Mouse (Mus musculus) MEL (cell line): ENCODE data around the gene Ntn1.

Experiments used
- HCFC1 ChIP-seq: IDR thresholded peaks from 2 replicates; pipeline ENCODE4 v1.6.1; 2012; ENCODE audit warnings: low read depth, mild to moderate bottlenecking, inconsistent platforms, low read length, improper control_type of control experiment, moderate library complexity
- RCOR1 ChIP-seq: IDR thresholded peaks from 2 replicates; pipeline ENCODE4 v1.6.1; 2012; ENCODE audit warnings: low read depth, mild to moderate bottlenecking, inconsistent platforms, low read length, improper control_type of control experiment

DNA sequence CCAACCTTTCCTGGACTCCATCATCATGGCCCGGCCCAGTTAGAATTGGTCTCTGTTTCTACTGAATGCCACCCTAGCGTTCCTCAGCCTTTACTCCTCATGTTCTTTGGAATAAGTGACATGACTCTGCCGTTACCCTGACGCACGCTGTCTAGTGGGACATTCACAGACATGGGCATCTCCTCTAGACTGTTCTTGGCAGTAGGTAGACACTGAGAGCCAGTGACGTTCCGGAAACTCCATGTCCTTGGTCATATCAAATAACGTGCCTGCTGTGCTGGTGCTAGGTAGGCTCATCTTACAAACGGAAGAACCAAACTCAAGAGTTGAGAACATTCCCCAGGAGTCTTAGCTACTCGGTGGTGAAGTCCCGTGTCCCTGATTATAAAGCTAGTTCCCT, 203.2 kb downstream of the Ntn1 start:
- TF ChIP-seq HCFC1 (no peak), RCOR1 (no peak)
